Mouse (Mus musculus) lung, postnatal 14 days (tissue): Measurements from ENCODE around the gene Irak2.

Source experiments
- DNase-seq: peaks from one replicate; pipeline ENCODE4 v3.0.0; 2021

Gene Irak2

GRCm38 (mm10) chr6:113642605-113643004, 4.3 kb downstream of the Irak2 start:
- DNase-seq, result no peak

DNA sequence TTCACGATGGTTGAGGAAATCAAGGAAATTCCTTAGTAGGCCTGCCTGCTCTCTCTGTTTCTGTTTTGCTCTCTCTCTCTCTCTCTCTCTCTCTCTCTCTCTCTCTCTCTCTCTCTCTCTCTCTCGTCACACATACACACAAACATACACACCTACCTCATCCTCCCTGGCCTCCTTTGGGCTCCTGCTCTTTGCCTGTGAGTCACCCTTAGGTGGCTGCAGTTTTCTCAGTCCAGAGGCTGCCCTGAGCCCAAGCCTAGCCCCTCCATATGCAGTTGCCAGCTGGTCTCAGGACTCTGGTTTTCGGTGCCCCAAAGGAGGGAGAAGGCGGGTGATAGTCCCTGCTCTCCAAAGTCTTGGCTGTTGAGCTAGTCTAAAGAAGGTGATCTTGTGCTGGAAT, 4.8 kb downstream of the Irak2 start:
- DNase-seq, result no peak

DNA sequence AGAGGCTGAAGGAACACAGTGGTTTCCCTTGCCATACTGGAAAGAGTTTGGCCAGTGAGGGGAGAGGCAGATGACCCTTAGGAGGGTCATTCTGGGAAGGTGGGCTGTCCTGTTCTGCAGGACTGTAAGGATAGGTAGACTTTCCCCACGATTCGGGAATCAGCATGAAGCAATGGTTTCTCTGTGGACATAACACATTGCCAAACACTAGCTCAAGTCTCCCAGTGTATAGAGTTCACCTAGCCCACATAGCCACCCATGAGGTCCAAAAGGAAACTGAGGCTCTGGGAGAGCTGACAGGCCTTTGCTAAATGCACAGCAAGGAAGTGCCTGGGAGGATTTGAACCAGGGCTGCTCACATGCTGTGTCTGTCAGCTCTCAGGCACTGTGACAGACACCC, 5.7 kb downstream of the Irak2 start:
- no peak for DNase-seq

DNA sequence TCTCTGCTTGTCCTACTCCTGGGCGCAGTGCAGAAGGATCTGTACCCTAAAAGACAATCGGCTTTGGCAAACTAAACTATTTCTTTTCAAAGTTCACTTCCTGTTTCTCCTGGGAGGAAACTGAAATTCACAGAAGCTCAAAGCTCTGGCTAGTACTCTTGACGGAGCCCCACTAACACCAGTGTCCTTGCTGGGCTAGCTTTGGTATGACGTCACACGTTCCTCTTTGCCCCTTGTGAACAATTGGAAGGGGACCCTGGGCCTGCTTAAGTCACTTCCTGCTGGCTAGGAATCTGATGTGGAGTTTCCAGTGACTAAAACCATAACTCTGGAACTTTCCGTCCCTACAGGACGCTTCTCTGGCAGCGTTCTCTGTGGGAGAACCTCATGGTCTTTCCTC, 6.5 kb downstream of the Irak2 start:
- DNase-seq, result peak; percentile 50

- DNase-seq, result no peak
Measured at GRCm38 (mm10) chr6:113649346-113650196, 11.3 kb downstream of the Irak2 start.

- no peak for DNase-seq
Measured at GRCm38 (mm10) chr6:113650197-113650640, 12.0 kb downstream of the Irak2 start.

- no peak for DNase-seq
Measured at GRCm38 (mm10) chr6:113651626-113652025, 13.4 kb downstream of the Irak2 start.

GRCm38 (mm10) chr6:113653551-113653950, 15.3 kb downstream of the Irak2 start:
- no peak for DNase-seq

- DNase-seq, result no peak
Measured at GRCm38 (mm10) chr6:113654102-113654501, 15.8 kb downstream of the Irak2 start.

- peak; percentile 35 for DNase-seq
Measured at GRCm38 (mm10) chr6:113654753-113655397, 16.6 kb downstream of the Irak2 start.

- DNase-seq, result no peak
Measured at GRCm38 (mm10) chr6:113655475-113655874, 17.2 kb downstream of the Irak2 start.

DNA sequence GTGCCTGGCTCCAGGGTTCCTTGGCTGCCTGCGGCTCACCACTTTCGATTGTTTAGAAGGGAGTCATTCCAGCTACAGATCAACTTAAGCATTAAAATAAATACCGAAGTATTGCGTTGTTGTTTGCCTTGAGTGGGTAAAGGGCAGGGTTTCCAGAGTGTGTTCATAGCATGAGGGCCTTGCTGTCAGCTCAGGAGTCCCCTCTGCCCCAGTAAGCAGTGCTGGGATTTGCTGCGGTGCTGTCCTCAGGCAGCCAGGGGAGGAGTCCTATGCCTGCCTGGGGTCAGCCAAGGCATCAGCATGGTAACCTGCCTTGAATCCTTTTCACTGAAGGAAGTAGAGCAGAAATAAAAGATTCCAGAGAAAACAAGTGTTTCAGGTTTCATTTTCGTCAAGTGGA, 18.6 kb downstream of the Irak2 start:
- DNase-seq, result peak; percentile 32

DNA sequence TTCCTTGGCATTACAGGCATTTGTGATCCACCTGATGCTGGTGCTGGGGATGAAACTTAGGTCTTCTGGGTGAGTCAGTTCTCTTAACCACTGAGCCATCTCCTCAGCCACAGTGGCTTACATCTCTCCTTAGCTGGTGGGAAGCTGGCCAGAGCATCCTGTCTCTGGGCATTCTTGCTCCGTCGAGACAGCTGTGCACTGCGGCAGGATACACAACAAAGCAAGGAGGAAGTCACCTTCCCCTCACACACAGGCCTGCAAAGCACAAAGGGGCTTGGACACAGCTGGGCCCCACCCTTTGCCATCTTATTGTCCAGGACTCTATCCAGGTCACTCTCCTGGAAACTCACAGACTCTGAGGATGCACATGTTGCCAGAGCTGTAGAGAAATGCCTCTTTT, 20.0 kb downstream of the Irak2 start:
- no peak for DNase-seq

GRCm38 (mm10) chr6:113659648-113660491, 21.6 kb downstream of the Irak2 start:
- no peak for DNase-seq

DNA sequence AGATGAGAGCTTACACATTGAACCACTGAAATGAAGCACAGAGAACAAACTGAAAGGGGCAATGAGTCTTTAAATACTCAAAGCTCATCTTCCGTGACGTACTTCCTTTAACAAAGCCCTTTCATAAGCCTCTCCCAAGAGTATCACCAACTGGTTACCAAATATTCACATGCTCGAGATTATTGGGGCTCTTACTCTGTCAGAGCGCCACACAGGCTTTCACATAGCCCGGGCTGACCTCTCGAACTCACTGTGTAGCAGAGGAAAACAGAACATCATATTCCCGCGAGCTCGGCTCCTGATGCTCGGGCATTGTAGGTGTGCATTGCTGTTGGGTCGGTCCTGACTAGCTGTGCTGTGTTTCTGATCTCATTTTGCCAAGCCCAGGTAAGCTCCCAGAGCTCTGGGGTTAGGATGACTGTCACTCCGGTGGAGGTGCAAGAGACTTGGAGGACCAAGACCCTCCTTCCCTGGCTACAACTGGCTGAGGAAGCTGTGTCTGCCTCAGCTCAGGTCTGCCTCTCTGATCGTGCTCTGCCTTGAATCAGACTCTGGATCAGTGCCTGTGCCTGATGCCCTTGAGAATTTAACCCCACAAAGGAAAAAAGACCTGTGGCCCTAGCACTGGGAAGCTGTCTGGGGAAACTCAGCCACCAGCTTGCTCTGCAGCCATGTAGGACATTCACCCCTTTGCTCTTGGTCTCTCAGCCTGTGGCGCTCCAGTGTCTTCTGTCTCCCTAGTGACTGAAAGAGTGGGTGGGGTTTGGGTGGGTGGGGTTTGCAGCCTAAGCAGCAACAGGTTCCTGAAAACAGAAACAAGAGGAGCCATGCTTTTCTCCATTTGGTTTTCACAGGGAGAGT, 22.5 kb downstream of the Irak2 start:
- DNase-seq, result no peak

DNA sequence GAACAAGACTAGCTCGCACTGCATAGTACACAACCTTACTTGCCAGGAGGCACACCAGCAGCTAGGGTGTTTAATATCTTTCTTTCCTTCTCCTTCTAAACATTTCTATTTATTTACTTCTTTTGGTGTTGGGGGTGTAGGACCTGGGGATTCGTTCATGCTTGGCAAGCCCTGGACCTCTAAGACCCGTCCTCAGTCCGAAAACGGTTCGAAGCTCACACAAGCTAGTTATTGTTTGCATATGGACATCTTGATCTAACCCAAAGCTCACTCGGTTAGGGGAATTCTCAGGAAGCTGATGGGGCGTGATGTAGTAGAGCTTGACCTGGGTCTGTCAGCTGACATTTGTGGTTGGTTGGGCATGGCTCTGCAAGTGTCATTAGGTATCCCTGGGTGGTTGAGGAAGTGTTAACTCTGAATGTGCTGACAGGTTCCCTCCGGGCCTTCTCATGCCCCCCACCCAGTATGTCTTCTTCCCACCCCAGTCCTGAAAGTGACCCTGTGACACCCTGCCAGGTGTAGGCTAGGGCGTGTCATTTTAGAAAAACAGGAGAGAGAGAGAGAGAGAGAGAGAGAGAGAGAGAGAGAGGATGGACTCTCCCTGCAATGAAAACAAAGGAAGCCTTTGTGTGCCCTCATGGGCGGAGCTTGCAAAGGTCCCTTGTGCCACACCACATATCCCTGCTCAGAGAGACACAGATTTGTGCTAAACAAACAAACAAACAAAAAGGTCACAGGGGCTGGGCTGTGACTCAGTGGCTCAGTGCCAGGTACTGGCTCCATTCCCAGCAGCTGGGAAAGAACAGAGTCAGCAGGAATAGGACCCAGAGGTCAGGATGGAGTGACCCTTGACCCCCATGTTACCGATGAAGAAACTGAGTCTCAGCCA, 23.3 kb downstream of the Irak2 start:
- DNase-seq, result peak; percentile 54

GRCm38 (mm10) chr6:113662964-113663700, 24.9 kb downstream of the Irak2 start:
- no peak for DNase-seq

GRCm38 (mm10) chr6:113664305-113664704, 26.0 kb downstream of the Irak2 start:
- DNase-seq, result no peak

DNA sequence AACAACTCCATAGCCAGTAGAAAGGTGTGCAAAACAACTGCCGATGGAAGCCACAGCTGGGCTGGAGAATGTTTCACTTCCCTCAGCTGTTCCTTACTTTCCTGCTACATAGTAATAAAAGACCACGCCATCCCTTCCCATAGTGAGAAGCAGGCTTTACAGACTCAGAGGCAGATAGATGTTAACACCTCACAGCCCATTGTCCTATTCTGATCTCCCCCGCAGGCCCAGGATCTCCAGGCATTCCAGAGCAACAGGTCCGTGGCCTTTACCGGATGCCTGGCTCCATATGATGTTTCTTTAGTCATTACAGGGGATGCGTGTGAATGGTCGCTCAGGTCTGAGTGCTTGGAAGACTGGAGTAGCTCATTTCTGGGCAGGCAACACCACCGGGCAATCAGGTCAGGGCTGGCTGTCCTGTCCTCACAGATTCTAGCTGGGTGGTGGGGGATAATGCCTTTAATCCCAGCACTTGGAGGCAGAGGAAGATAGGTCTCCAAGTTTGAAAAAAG, 29.4 kb downstream of the Irak2 start:
- DNase-seq, result no peak
